In genomic region chr2:80567411-80567810, GRCm38 (mm10) we compare ENCODE assay signal across 7 mouse cellular contexts.
"Had no signal": no experiment of that assay in that cellular context is flagged by ENCODE, and none has a peak within 500 bp of the region (broad histone marks: within the 10 kb centered on the region; RNA-seq: fewer than 3 reads in every experiment).

No protein-coding gene starts in this region.

- DNase-seq: kidney, postnatal 14 days; layer of hippocampus, adult 9-11 months; layer of hippocampus, postnatal 36 days; lung, adult 18-20 months; right cerebral cortex, adult 18-20 months; right cerebral cortex, postnatal 25 days had no signal

- ATAC-seq: midbrain, embryonic 16.5 days had no signal
